In genomic region chr3:136967510-136967909, GRCm38 (mm10) we compare ENCODE assay signal across 10 mouse cellular contexts.
"Had no signal": no experiment of that assay in that cellular context is flagged by ENCODE, and none has a peak within 500 bp of the region (broad histone marks: within the 10 kb centered on the region; RNA-seq: fewer than 3 reads in every experiment).

No protein-coding gene starts in this region.

- ATAC-seq: inflammation-experienced regulatory T-cells, adult 6 months; intestine, postnatal 0 days; liver, postnatal 0 days; midbrain, embryonic 16.5 days had no signal

- DNase-seq: kidney, adult 8-10 months; kidney, postnatal 25 days; liver; liver, embryonic 13.5 days; liver, postnatal 0 days; thymus, adult 18-20 months; thymus, postnatal 14 days had no signal
